Mouse (Mus musculus) MEL (cell line): ENCODE data around the gene Dhx58. TPM values are rescaled to one million over a fixed set of nuclear protein-coding genes. Genes with fewer than 3 reads are reported as not detected.

Experiments used
- DNase-seq: peaks from one replicate; pipeline ENCODE4 v3.0.0; 2011; ENCODE audit warnings: low read depth, low spot score
- H3K27ac ChIP-seq: 2 replicates; pipeline ENCODE4 v1.5.1; 2012; ENCODE audit warnings: low read depth, mild to moderate bottlenecking, control low read depth, low read length, moderate library complexity; ENCODE audit not compliant: control insufficient read depth
- H3K27me3 ChIP-seq, 2 experiments: fragments of 150-350 bp in 1 of 2; sonication (generic) in 1 of 2; 2 replicates each; pipeline ENCODE4 v1.6.1; 2012; ENCODE audit warnings: low read length in 2 of 2, mild to moderate bottlenecking in 2 of 2, improper control_type of control experiment in 1 of 2, moderate library complexity in 1 of 2; ENCODE audit not compliant: insufficient read depth in 2 of 2, control insufficient read depth in 1 of 2
- H3K36me3 ChIP-seq, 2 experiments: 2 replicates each; pipeline ENCODE4 v1.6.1; 2012 to 2014; ENCODE audit warnings: low read length in 2 of 2, improper control_type of control experiment in 1 of 2, inconsistent platforms in 1 of 2, mild to moderate bottlenecking in 1 of 2; ENCODE audit not compliant: insufficient read depth in 2 of 2, control insufficient read depth in 1 of 2
- H3K4me1 ChIP-seq, 2 experiments: fragments of 150-350 bp in 1 of 2; sonication (generic) in 1 of 2; 2 replicates each; pipeline ENCODE4 v1.6.1; 2012; ENCODE audit warnings: low read length in 2 of 2, improper control_type of control experiment in 1 of 2, mild to moderate bottlenecking in 1 of 2; ENCODE audit not compliant: insufficient read depth in 2 of 2, control insufficient read depth in 1 of 2
- H3K4me3 ChIP-seq, 2 experiments: fragments of 150-350 bp in 1 of 2; sonication (generic) in 1 of 2; 2 replicates each; pipeline ENCODE4 v1.5.1; 2012; ENCODE audit warnings: low read depth in 2 of 2, low read length in 2 of 2, mild to moderate bottlenecking in 2 of 2, moderate library complexity in 2 of 2, control low read depth in 1 of 2, improper control_type of control experiment in 1 of 2; ENCODE audit not compliant: control insufficient read depth in 1 of 2, insufficient read depth in 1 of 2
- H3K79me2 ChIP-seq: 2 replicates; pipeline ENCODE4 v1.6.1; 2012; ENCODE audit warnings: mild to moderate bottlenecking, low read length, moderate library complexity; ENCODE audit not compliant: control insufficient read depth, poor library complexity, insufficient read depth
- H3K9ac ChIP-seq: 2 replicates; pipeline ENCODE4 v1.6.1; 2012; ENCODE audit warnings: low read depth, mild to moderate bottlenecking, control low read depth, low read length, moderate library complexity; ENCODE audit not compliant: control insufficient read depth, poor library complexity, severe bottlenecking
- H3K9me3 ChIP-seq: fragments of 150-350 bp; sonication (generic); replicated peaks from 2 replicates; pipeline ENCODE4 v1.6.1; 2012; ENCODE audit warnings: mild to moderate bottlenecking, low read length, improper control_type of control experiment, moderate library complexity; ENCODE audit not compliant: insufficient read depth
- CHD1 ChIP-seq: IDR thresholded peaks from 2 replicates; pipeline ENCODE4 v1.6.1; 2012; ENCODE audit warnings: low read depth, mild to moderate bottlenecking, inconsistent platforms, low read length, improper control_type of control experiment
- ELF1 ChIP-seq: IDR thresholded peaks from 2 replicates; pipeline ENCODE4 v1.6.1; 2014; ENCODE audit warnings: low read depth, mild to moderate bottlenecking, inconsistent platforms, low read length, improper control_type of control experiment, moderate library complexity
- EP300 ChIP-seq, 2 experiments: IDR thresholded peaks; 2 replicates each; pipeline ENCODE4 v1.6.1; 2011; ENCODE audit warnings: improper control_type of control experiment in 2 of 2, low read length in 2 of 2, low read depth in 1 of 2, mild to moderate bottlenecking in 1 of 2
- ETS1 ChIP-seq: IDR thresholded peaks from 2 replicates; pipeline ENCODE4 v1.6.1; 2012; ENCODE audit warnings: low read depth, mild to moderate bottlenecking, inconsistent platforms, low read length, improper control_type of control experiment, moderate library complexity
- HCFC1 ChIP-seq: IDR thresholded peaks from 2 replicates; pipeline ENCODE4 v1.6.1; 2012; ENCODE audit warnings: low read depth, mild to moderate bottlenecking, inconsistent platforms, low read length, improper control_type of control experiment, moderate library complexity
- JUND ChIP-seq: IDR thresholded peaks from 2 replicates; pipeline ENCODE4 v1.6.1; 2011; ENCODE audit warnings: low read depth, mild to moderate bottlenecking, improper control_type of control experiment, low read length
- MAX ChIP-seq: IDR thresholded peaks from 2 replicates; pipeline ENCODE4 v1.6.1; 2011; ENCODE audit warnings: low read length, improper control_type of control experiment
- MAZ ChIP-seq: IDR thresholded peaks from 2 replicates; pipeline ENCODE4 v1.6.1; 2012; ENCODE audit warnings: low read depth, mild to moderate bottlenecking, inconsistent platforms, low read length, improper control_type of control experiment
- MXI1 ChIP-seq: IDR thresholded peaks from 2 replicates; pipeline ENCODE4 v1.6.1; 2011; ENCODE audit warnings: mild to moderate bottlenecking, low read depth, low read length, improper control_type of control experiment
- MYB ChIP-seq: IDR thresholded peaks from 2 replicates; pipeline ENCODE4 v1.6.1; 2011; ENCODE audit warnings: mild to moderate bottlenecking, low read depth, low read length, improper control_type of control experiment
- MYC ChIP-seq: IDR thresholded peaks from 2 replicates; pipeline ENCODE4 v1.6.1; 2011; ENCODE audit warnings: low read depth, mild to moderate bottlenecking, low read length, improper control_type of control experiment, moderate library complexity
- NELFE ChIP-seq: IDR thresholded peaks from 2 replicates; pipeline ENCODE4 v1.6.1; 2011; ENCODE audit warnings: low read depth, low read length, improper control_type of control experiment
- NRF1 ChIP-seq: IDR thresholded peaks from 2 replicates; pipeline ENCODE4 v1.6.1; 2014; ENCODE audit warnings: low read depth, mild to moderate bottlenecking, inconsistent platforms, low read length, improper control_type of control experiment, moderate library complexity; ENCODE audit not compliant: poor library complexity, insufficient read depth, severe bottlenecking
- POLR2A ChIP-seq, 2 experiments: IDR thresholded peaks; 2 replicates each; pipeline ENCODE4 v1.6.1; 2011 to 2012; ENCODE audit warnings: low read length in 2 of 2, mild to moderate bottlenecking in 2 of 2, control low read depth in 1 of 2, improper control_type of control experiment in 1 of 2, low read depth in 1 of 2, moderate library complexity in 1 of 2; ENCODE audit not compliant: control insufficient read depth in 1 of 2, insufficient read depth in 1 of 2, poor library complexity in 1 of 2
- POLR2AphosphoS5 ChIP-seq: IDR thresholded peaks from 2 replicates; pipeline ENCODE4 v1.6.1; 2012; ENCODE audit warnings: low read depth, borderline replicate concordance, mild to moderate bottlenecking, inconsistent platforms, low read length, moderate library complexity, mixed read lengths
- SIN3A ChIP-seq: IDR thresholded peaks from 2 replicates; pipeline ENCODE4 v1.6.1; 2012; ENCODE audit warnings: low read length, improper control_type of control experiment, inconsistent platforms
- SMC3 ChIP-seq: IDR thresholded peaks from 2 replicates; pipeline ENCODE4 v1.6.1; 2011; ENCODE audit warnings: low read depth, low read length, improper control_type of control experiment
- TAL1 ChIP-seq: IDR thresholded peaks from 2 replicates; pipeline ENCODE4 v1.6.1; 2012; ENCODE audit warnings: mild to moderate bottlenecking, inconsistent platforms, low read length, moderate library complexity, mixed read lengths
- TBP ChIP-seq: IDR thresholded peaks from 2 replicates; pipeline ENCODE4 v1.8.0; 2011; ENCODE audit warnings: low read depth, low read length, improper control_type of control experiment
- USF2 ChIP-seq, 2 experiments: IDR thresholded peaks; 2 replicates each; pipeline ENCODE4 v1.6.1; 2011 to 2012; ENCODE audit warnings: improper control_type of control experiment in 2 of 2, low read length in 2 of 2, borderline replicate concordance in 1 of 2, inconsistent platforms in 1 of 2, low read depth in 1 of 2, mild to moderate bottlenecking in 1 of 2; ENCODE audit not compliant: insufficient read depth in 1 of 2
- ZC3H11A ChIP-seq: IDR thresholded peaks from 2 replicates; pipeline ENCODE4 v1.6.1; 2012; ENCODE audit warnings: low read depth, mild to moderate bottlenecking, inconsistent platforms, low read length, improper control_type of control experiment
- ZKSCAN1 ChIP-seq: IDR thresholded peaks from 2 replicates; pipeline ENCODE4 v1.6.1; 2012; ENCODE audit warnings: low read depth, mild to moderate bottlenecking, inconsistent platforms, low read length, improper control_type of control experiment, moderate library complexity
- ZMIZ1 ChIP-seq: IDR thresholded peaks from 2 replicates; pipeline ENCODE4 v1.6.1; 2012; ENCODE audit warnings: low read depth, mild to moderate bottlenecking, inconsistent platforms, low read length, improper control_type of control experiment, moderate library complexity
- polyA plus RNA-seq, 2 experiments: library from polyadenylated mRNA; stranded (reverse) in 1 of 2; unstranded in 1 of 2; fragments of >175 nt in 1 of 2; fragments of >200 nt in 1 of 2; gene quantifications; 2 replicates each; pipeline versions ENCODE4 v1.2.1 to v1.2.4; 2012; ENCODE audit warnings: low replicate concordance in 2 of 2, low read depth in 1 of 2; ENCODE audit not compliant: insufficient read length in 2 of 2, insufficient read depth in 1 of 2, missing spikeins in 1 of 2
- total RNA-seq: library from RNA; depleted of rRNA; stranded (reverse); fragments of 300-350 nt; gene quantifications from 2 replicates; pipeline ENCODE4 v1.2.3, GENCODE M21; 2012

Gene Dhx58
- total and polyA plus RNA-seq, 3 experiments: 3.6 to 3.9 TPM; not detected in 1

- TF ChIP-seq NRF1 (peak; percentile 24; the same call in 1 of the 2 replicates), SMC3 (no peak), POLR2AphosphoS5 (no peak), ETS1 (peak; percentile 93), ZKSCAN1 (no peak), MAX (peak; percentile 89), TAL1 (peak; percentile 48; the same call in 1 of the 2 replicates)
These were observed 33.1 kb upstream of the Dhx58 start (continued) for GRCm38 (mm10) chr11:100737105-100737733.

DNA sequence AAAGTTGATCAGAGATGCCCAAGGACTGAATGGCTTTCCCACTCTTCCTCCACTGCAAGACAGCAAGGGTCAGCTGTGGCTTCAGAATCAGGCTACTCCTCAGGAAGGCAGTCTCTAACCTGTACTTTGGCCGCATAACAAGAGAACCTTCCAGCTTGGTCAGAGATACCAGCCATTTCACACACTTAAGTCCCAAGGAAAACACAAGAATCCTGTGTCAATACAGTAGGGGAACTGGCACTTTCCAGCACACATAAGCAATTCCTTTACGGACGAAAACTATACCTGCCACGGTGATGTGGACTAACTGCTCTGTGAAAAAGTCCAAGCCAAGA is 32.6 kb upstream of the Dhx58 start:
- Histone ChIP-seq H3K9me3 (no peaks in the 10 kb centered on the region), H3K27me3 (no peaks in the 10 kb centered on the region), H3K4me1 (peaks cover 2 to 24% of the 10 kb centered on the region in 2 experiments; a peak in 3 of 4 replicates), H3K36me3 (peaks cover 7 to 34% of the 10 kb centered on the region in 2 experiments), H3K4me3 (peak overlapping the region; percentile 67 to 77), H3K9ac (peak overlapping the region; percentile 83), H3K79me2 (peaks cover 59% of the 10 kb centered on the region), H3K27ac (peak overlapping the region; percentile 85)
- TF ChIP-seq JUND (no peak), CHD1 (peak; percentile 22; the same call in 1 of the 2 replicates)
- no peak for DNase-seq

GRCm38 (mm10) chr11:100735954-100736745 is 32.1 kb upstream of the Dhx58 start:
- TF ChIP-seq MYC: peak; percentile 6; the same call in 1 of the 2 replicates
- TF ChIP-seq NELFE: peak; percentile 40; the same call in 1 of the 2 replicates
- peak; percentile 63 for TF ChIP-seq HCFC1
- peak; percentile 52 to 76; a peak in 2 of 4 replicates for TF ChIP-seq POLR2A (IDR thresholded peaks at IDR 0.05; ENCODE audit: control insufficient read depth in 1 of 2, insufficient read depth in 1 of 2, low read depth in 1 of 2, low read length in 2 of 2, poor library complexity in 1 of 2)
- TF ChIP-seq ELF1: no peak; the same call in 1 of the 2 replicates
- peak; percentile 88; the same call in 1 of the 2 replicates for TF ChIP-seq JUND
- TF ChIP-seq POLR2AphosphoS5: no peak
- no peak; the same call in 1 of the 2 replicates for TF ChIP-seq ETS1
- TF ChIP-seq EP300 (IDR thresholded peaks at IDR 0.05; ENCODE audit: low read depth in 1 of 2, low read length in 2 of 2): peak; percentile 5 to 36; a peak in 2 of 4 replicates
- peak; percentile 88 for TF ChIP-seq SIN3A
- no peak for TF ChIP-seq USF2 (IDR thresholded peaks at IDR 0.05; ENCODE audit: borderline replicate concordance in 1 of 2, insufficient read depth in 1 of 2, low read depth in 1 of 2, low read length in 2 of 2)
- TF ChIP-seq TBP: peak; percentile 45; the same call in 1 of the 2 replicates
- TF ChIP-seq MAZ: 0 out of 2 replicates have a peak, but pooled peaks have one; percentile 54
- 0 out of 2 replicates have a peak, but pooled peaks have one; percentile 55 for TF ChIP-seq ZMIZ1
- TF ChIP-seq CHD1: peak; percentile 73; the same call in 1 of the 2 replicates
- TF ChIP-seq ZC3H11A: no peak
- TF ChIP-seq MYB: peak; percentile 33; the same call in 1 of the 2 replicates
- TF ChIP-seq MXI1: peak; percentile 8; the same call in 1 of the 2 replicates
- TF ChIP-seq, all 39 proteins: peak for 13
- Histone ChIP-seq H3K27me3 (no peaks in the 10 kb centered on the region), H3K79me2 (peaks cover 65% of the 10 kb centered on the region), H3K4me1 (peaks cover 2 to 25% of the 10 kb centered on the region in 2 experiments), H3K9me3 (no peaks in the 10 kb centered on the region), H3K9ac (peak overlapping the region; percentile 83), H3K27ac (peak overlapping the region; percentile 85), H3K4me3 (peak overlapping the region; percentile 67 to 77), H3K36me3 (peaks cover 7 to 38% of the 10 kb centered on the region in 2 experiments)
- DNase-seq: peak; percentile 81
